Mouse (Mus musculus) erythroid progenitor cell, adult 5-6 weeks (primary cell): ENCODE results near the gene P4ha2. TPM values are rescaled to one million over a fixed set of nuclear protein-coding genes. Genes with fewer than 3 reads are reported as not detected.
A peak's percentile ranks its signal among the peaks of the same experiment; 100 is the strongest.

ENCODE experiments used
- ATAC-seq: replicated peaks from 2 replicates; pipeline ENCODE4 v1.8.0; 2016; ENCODE audit warnings: moderate number of reproducible peaks, mild to moderate bottlenecking, moderate TSS enrichment, inconsistent platforms; ENCODE audit not compliant: poor library complexity, low FRiP score, severe bottlenecking
- total RNA-seq, 2 experiments: library from RNA; stranded (forward) in 1 of 2; stranded (reverse) in 1 of 2; fragments of 150-400 nt in 1 of 2; fragments of 186-747, 209-891 nt in 1 of 2; gene quantifications; 2 replicates each; pipeline versions ENCODE4 v1.2.3 to v1.2.4; 2015 to 2017; ENCODE audit warnings: low replicate concordance in 2 of 2

Gene P4ha2
- total RNA-seq, 2 experiments from 2014 or later, result not detected

DNA sequence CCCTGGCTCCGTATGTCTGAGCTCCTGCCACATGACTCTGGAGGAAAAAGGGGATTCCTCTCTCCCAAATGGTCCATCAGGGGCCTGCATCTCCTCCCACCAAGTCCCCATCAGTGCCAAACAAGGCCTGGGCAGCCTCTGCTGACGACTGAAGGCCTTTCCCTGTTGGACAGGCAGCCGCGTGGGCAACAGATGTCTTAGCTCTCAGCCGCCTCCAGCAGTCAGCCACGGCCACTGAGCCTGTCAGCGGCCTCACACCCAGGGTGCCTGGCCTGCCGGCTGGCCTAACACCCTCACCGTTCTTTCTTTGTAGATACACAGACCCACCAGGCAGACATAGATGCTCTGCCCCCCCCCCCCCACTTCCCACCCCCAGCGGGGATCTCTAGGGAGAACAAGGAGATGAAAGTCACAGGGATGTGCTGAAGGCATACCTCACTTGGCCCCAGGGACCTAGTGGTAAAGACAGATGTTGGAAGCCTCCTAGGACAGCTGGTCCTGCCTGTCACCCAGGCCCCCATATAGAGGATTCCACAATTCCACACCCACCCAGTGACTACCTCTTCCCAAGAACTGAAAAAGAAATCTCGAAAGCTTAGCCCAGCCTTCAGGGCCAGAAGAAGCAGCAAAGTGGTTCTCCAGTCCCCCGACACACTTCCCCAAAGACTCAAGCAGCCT is 32.4 kb upstream of the P4ha2 start:
- ATAC-seq, result no peak

DNA sequence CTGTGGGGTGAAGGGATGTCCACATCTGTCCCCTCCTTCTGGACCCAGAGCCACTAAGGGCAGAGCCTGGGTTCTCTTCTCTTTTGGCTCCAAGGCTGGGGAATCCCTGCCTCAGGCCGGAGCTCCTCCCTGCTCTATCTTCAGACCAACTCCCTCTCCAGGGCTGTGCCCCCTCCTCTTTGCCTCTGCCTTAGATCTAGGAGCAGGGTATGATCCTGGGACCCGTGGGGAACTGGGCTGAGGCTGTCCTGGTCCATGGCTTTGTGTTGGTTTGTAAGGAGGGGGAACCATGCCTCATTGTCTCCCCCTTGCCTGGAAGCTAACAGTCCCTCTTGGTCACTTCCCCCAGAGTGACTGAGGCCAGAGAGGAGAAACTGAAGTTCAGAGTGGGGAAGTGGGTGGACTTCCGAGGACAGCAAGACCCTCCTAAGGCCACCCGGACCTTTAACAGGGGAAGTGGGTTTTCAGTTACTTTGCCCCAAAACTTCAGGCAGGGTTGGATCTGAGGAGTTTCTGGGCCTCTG is 31.8 kb upstream of the P4ha2 start:
- ATAC-seq, result no peak

DNA sequence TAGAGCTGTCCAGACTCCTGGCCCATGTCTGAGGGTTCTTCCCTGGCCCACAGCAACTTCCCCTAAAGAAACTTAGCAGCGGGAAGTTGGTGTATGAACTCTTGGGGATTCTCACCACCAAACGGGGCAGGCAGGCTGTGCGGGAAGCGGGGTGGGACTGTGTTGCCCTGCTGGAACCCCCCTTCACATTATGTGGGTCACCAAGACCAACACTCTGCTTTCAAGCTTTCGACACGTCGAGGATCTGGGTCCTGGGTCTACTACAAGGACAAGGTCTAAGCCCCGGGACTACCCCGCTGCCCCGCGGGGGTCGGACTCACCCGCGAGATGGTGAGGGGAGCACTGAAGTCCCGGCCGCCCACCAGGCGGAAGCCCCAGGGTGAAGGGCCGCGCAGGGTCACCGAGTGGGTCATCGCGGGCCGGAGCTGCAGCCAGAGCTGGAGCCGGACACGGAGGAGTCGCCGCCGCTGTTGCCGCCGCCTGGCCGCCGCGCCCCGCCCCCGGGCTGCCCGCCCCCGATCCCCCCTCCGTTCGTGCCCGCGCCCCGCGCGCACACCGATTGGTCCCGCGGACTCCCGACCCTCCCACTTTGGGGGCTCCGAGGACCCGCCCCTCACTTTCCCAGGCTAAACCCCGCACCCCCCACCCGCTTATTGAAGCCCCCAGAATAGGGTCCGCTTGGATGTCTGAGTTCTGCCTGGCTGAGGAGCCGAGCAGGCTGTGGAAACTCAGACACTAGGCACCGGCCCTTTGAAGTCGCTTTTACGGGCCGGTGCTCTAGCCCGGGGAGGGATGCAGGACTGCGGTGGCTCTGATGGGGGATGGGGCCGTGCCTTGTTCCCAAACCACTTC is 31.1 kb upstream of the P4ha2 start, which contains the start of gene Pdlim4:
TSS of gene Pdlim4 (minus strand) at position 495 of the 852 bp plus-strand sequence.
- ATAC-seq, result no peak

DNA sequence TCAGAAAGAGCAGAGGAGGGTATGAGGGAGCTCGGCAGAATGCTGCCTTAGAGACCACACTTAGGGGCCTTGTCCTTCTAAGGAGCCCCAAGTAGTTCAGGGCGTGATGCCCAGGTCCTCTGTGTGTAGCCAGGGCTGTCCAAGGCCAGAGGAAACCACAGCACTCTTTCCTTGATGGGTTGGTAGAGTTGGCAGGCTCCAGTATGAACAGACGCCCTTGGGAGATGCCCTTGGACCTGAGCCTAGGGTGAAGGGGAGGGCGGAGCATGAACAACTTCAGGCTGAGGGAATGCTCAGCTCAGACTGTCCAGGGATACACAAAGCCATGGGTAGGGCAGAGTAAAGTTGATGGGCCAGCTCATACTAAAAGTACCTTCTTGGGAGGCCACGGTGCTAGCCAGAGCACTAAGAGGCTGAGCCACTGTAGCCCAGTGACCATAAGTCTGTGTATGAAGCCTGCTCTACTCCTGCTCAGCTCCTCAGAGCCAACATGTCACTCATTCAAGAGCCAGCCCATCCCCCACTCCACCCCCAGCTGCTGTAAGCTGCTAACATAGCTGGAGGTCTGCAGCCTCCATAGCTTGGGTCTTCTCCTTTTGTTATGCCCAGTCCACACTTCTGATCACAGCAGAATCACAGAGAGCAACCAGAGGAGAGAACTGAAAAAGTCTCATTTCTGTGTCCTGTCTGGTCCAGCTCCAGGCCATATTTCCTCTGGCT is 28.0 kb upstream of the P4ha2 start:
- ATAC-seq, result no peak

DNA sequence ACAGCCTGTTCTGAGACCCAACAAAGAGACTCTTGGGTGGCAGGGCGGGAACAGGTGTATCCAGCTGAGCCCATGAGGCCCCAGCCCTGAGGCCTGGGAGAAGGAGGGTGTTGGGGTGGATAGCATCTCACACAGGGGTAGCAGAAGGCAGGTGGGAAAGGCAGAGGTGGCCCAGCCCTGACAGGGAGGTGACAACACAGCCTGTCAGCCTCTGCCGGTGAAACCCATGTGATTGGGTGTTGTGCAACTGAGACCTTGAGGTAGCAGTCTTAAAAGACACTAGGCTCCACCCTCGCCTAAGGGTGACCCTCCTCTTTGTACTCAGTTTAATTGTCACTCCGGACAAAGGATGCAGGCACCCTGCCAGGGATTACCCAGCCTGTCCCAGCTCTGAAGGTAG is 26.6 kb upstream of the P4ha2 start:
- ATAC-seq, result no peak

DNA sequence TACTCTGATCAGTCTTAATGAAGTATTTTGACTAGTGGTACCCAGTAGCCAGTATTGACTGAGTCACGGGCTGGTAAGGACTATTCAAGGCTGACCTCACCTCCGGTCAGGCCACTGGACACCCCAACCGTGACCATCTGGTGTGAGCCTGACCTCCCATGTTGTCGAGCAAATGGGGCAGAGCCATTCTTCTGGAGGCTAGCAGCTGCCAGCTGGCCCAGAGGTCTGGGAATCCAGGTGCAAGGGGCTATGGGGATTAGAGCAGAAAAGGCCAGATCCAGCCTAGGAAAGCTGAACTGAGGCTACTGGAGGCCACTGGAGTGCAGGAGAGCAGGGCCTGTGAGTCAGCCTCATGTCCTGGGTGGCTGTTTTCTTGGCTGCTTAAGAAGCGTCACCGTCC is 24.5 kb upstream of the P4ha2 start:
- ATAC-seq, result no peak

DNA sequence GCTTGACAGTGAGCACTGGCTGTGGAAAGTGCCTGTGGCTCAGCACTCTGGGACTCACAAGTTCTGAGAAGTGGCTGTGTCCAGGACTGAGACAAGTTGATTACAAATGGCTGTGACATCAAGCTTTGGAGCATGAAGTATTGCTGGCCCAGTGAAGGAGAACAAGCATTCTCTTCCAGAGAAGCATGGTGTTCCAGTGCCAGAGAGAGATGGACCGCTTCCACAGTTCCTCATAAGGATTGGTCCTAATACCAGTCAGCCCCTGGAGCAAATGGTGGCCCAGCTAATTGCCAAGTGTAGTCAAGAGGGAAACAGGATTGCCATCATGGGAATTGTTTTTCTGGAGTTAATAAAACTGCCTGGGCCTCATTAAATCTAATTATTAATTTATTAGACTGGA is 23.8 kb upstream of the P4ha2 start:
- ATAC-seq, result no peak

DNA sequence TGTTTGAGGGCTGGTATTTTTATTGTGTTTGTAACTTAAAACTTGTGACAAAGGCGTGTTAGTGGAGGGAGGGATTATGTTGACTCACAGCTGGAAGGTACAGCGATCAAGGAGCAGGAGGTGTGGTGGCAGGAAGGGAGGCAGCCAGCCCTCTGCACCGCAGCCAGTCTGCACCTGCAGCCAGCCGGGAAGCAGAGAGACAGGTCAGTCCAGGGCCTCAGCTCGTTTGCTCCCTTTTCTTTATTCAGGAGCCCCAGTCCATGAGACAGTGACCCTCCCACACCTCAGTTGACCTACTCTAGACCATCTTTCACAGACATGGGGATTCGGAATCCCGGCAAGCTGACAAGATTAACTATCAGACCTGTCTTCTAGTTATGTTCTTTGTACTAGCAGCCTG is 19.5 kb upstream of the P4ha2 start:
- no peak for ATAC-seq

DNA sequence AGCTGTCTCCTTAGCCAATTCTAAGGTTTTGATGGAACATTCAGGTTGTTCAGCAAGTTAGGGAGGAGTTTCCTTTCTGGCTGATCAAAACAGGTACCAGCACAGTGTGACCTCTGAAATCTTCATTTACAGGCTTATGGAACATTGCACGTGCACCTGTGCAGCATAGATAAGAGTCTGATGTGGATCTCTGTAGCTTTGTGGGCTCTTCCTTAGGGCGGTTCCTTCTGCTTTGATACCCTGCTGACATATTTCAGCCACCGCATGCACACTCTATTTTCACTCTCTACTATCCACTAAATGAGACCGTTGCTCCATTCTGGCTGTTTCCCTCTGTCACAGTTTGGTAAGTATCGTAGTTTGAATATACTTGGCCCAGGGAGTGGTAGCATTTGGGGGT is 17.2 kb upstream of the P4ha2 start:
- ATAC-seq, result no peak

DNA sequence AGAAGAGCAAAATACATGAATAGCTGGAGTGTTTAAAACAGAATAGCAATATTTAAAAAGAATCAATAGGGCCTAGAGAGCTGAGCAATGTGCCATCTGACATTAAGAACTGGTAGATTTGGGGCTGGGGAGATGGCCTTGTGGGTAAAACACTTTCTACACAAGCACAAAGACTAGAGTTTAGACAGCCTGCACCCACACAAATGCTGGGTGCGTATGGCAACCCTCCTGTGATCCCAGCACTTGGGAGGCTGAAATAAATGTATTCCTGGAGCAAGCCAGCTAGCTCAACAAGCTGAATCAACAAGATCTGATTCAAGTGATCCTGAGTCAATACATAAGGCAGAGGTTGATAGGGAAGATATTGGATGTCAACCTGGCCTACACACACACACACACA is 14.9 kb upstream of the P4ha2 start:
- no peak for ATAC-seq

DNA sequence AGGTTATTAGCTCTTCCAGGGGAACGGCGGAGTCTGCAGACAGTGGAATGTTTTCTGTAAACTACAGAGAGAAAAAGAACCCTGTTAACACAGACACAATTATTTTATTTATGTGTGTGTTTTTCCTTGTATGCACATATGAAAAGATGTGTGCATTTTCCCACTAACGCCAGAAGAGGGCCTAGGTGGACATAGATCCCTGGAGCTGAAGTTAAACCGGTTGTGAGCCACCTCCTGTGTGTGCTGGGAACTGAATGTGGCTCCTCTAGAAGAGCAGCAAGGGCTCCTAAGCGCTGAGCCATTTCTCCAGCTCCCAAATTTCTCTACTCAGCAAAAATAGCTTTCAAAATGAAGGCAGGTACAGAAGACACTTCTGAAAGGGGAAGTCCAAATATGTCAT is 14.1 kb upstream of the P4ha2 start:
- ATAC-seq, result no peak

DNA sequence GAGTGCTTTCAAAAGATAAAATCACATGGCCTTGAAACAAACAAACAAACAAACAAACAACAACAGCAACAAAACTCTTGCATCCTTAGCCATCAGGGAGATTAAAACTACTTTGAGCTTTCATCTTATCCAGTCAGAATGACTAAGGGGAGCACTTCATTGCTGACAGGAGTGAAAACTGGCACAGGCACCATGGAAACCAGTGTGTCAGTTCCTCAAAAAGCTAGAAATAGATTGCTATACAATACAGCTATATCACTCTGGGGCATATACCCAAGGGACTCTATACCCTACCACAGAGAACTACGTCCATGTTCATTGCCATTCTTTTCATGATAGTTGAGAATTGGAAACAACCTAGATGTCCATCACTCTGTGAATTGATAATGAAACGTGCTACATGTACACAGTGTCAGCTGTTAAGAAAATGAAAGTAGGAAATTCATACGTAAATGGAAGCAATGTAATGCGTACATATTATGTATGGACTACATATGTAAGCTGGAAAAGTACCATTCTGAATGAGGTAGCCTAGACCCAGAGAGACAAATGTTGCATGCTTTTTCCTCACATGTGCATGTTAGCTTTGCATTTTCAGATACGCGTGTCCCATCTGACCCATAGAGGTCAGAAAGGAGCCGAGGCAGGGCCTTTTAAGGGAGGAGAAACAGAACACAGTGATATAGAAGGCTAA is 11.5 kb upstream of the P4ha2 start:
- peak; percentile 42; the same call in 1 of the 2 replicates for ATAC-seq

DNA sequence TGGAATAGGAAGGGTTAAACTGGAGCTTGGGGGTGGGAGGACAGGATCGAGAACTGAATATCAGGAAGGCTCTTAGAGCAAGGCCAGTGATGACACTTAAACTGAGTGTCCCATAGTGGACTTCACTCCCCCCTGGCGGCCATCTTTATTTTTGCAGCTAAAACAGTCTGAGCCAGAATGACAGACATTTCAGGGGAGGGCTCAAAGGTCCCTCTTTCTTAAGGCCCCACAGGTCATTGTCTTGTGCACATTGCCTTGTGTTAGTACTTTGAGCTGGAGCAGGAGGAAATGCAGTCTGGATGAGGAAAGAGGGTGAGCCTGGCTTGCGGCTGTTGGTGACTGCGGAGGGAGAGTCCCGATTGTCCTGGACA is 11.0 kb upstream of the P4ha2 start:
- peak; percentile 85 for ATAC-seq

DNA sequence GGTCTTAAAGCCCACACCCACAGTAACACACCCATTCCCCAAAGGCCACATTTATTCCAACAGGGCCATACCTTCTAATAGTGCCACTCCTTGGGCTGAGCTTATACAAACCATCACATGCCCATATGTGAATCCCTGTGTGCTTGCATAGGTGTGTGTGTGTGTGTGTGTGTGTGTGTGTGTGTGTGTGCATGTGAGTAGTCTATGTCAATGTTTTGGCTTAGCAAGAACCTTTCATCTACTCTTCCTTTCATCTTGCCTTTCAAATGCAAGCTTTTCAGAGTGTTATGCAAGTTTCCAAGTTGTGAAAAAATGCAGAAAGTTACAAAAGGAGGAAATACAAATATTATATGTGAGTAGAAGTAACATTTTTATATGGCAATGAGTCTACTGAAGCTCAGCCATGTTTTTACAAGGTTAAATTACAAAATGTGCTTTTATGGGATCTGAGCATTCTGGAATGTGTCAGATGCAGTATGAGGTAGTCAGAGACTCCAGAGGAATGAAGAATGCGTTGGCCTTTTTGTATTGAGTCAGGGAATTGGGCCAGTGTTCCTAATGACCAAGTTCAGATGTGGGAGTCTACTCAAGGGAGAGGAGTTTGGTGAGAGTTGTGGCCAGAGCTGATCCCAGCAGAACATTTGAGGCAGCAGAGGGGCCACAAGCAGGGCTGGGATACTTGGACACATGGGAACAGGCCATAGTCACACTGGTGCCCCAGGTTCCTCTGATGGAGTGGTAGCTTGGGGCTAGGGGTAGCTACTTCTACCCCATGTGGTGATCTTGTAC is 9.6 kb upstream of the P4ha2 start:
- ATAC-seq, result no peak

DNA sequence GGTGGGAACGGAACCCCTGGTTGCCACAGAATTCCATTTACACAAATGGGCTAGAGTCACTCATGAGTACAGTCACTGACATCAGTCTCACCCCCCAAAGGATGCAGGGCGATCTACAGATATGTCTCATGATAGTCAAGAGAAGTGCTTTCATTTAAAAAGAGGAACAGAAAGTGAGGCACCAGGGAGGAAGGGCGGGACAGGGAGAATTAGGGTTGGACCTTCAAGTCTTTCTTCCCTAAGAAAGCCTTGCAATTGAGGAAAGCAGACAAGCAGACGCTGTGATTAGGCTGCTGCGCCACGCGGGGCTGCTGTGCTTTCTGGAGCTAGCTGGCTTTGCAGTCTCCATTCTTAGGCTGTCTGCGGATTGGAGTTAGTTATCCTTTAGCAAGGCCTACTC is 8.2 kb upstream of the P4ha2 start:
- ATAC-seq, result no peak

DNA sequence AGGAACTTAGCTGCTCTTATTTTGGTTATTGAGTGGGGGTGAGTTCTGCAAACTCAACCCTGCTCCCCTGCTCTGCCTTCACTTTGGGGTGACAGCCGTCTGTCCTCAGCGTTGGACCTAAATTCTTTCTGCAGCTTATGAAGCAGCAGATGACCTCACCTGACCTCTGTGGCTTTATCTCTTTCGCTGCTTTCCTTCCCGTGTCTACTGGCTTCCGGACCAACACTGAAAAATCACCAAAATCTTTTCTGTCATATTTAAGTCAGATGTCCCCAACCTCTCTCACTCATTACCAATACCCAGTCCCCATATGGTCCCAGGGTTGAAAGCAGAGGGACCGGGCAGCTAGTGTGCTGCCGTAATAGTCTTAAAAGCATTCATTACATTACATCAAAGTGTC is 7.7 kb upstream of the P4ha2 start:
- ATAC-seq, result no peak

DNA sequence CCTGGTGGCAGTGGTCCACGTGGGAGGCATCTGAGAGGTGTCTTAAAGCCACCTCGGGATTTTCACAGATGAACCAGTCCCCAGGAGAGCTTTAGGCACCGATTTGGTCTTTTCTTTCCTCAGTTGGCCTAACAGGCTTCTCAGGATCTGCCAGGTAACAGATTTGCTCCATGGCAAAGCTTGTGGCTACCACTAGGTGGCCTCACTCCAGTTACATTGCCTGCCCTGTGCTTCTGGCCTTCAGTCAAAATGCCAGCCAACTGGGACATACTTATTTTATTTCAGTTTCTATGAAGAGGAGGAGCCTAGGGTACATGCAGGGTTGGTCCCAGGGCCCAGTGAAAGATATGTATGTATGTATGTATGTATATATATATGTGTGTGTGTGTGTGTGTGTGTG is 6.9 kb upstream of the P4ha2 start:
- ATAC-seq, result 0 out of 2 replicates have a peak, but pooled peaks have one; percentile 43

DNA sequence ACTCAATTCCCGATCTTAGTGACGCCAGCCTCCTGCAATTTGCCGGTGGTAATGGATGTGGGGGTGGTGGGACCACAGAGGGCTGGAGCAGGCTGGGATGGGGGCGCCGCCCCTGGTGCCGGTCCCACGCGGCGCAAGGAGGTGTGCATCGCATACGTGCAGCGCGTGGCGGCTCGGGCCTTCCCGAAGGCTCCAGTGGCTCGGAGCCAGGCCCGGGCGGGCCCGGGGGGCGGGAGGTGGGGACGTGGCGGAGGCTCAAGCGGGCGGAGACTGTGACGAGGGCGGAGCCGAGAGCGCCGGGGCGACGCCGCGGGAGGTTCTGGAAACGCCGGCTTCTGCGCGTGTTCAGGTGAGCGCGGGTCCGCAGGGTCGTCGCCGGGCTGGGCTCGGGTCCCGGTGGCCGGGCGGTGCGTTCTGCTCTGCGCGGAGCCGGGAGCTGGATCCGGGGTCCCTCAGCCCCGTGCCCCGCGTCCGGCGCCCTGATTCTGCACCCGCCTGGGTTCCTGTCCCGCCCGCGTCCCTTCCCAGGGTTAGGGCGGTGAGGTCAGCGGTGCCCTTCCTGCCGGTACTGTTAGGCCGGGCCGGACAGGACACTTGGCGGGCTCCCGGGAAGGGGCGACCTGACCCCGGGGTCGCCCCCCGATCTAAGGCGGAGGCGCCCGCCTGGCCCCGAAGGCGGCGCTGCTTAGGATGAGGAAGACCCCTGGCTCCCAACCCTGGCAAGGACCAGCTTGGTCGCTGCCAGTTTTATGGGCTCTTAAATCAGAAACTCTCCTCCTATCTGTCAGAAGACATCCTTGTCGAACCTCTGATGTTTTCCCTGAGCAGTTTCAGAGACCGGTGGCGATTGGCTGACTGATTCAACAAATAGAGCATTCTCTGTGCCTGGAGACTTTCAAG is 1.0 kb downstream of the P4ha2 start:
- no peak; the same call in 1 of the 2 replicates for ATAC-seq
